Mouse (Mus musculus): Measurements from ENCODE around the gene Bmi1.

Bmi1 gene

GRCm38 (mm10) chr2:18688286-18688685 lies 11.5 kb downstream of the Bmi1 start:
- DNase-seq: no peak

GRCm38 (mm10) chr2:18688708-18689063 lies 11.9 kb downstream of the Bmi1 start:
- DNase-seq: peak; percentile 67

- peak; percentile 53 for DNase-seq
Measured at GRCm38 (mm10) chr2:18689064-18689921, 12.5 kb downstream of the Bmi1 start.

- no peak for DNase-seq
Measured at GRCm38 (mm10) chr2:18690055-18690691, 13.4 kb downstream of the Bmi1 start.

GRCm38 (mm10) chr2:18690756-18691155 lies 13.9 kb downstream of the Bmi1 start:
- no peak for DNase-seq

- DNase-seq: no peak
Measured at GRCm38 (mm10) chr2:18692031-18692430, 15.2 kb downstream of the Bmi1 start.

GRCm38 (mm10) chr2:18692548-18692947 lies 15.7 kb downstream of the Bmi1 start:
- DNase-seq: no peak

GRCm38 (mm10) chr2:18693491-18693870 lies 16.7 kb downstream of the Bmi1 start:
- DNase-seq: no peak

GRCm38 (mm10) chr2:18693871-18694610 lies 17.2 kb downstream of the Bmi1 start, which contains the start of gene Spag6:
Gene Spag6 (plus strand): TSS chr2:18694032.
- peak; percentile 73 for DNase-seq

- no peak for DNase-seq
Measured at GRCm38 (mm10) chr2:18694611-18694950, 17.8 kb downstream of the Bmi1 start.

GRCm38 (mm10) chr2:18695163-18695562 lies 18.3 kb downstream of the Bmi1 start:
- no peak for DNase-seq

- no peak for DNase-seq
Measured at GRCm38 (mm10) chr2:18695629-18696150, 18.9 kb downstream of the Bmi1 start.

GRCm38 (mm10) chr2:18697591-18698244 lies 20.9 kb downstream of the Bmi1 start:
- DNase-seq: no peak

- DNase-seq: no peak
Measured at GRCm38 (mm10) chr2:18698663-18699385, 22.0 kb downstream of the Bmi1 start.

GRCm38 (mm10) chr2:18699401-18699990 lies 22.7 kb downstream of the Bmi1 start:
- DNase-seq: no peak

- DNase-seq: no peak
Measured at GRCm38 (mm10) chr2:18710356-18710755, 33.5 kb downstream of the Bmi1 start.

- DNase-seq: no peak
Measured at GRCm38 (mm10) chr2:18713071-18713470, 36.3 kb downstream of the Bmi1 start.

GRCm38 (mm10) chr2:18714337-18714736 lies 37.5 kb downstream of the Bmi1 start:
- no peak for DNase-seq

- no peak for DNase-seq
Measured at GRCm38 (mm10) chr2:18718521-18718920, 41.7 kb downstream of the Bmi1 start.

GRCm38 (mm10) chr2:18722208-18722830 lies 45.5 kb downstream of the Bmi1 start:
- no peak for DNase-seq

- no peak for DNase-seq
Measured at GRCm38 (mm10) chr2:18724462-18724861, 47.6 kb downstream of the Bmi1 start.

Measured in lung, postnatal 14 days (tissue).